Mouse (Mus musculus): Measurements from ENCODE around the gene Sh2b1.

DNA sequence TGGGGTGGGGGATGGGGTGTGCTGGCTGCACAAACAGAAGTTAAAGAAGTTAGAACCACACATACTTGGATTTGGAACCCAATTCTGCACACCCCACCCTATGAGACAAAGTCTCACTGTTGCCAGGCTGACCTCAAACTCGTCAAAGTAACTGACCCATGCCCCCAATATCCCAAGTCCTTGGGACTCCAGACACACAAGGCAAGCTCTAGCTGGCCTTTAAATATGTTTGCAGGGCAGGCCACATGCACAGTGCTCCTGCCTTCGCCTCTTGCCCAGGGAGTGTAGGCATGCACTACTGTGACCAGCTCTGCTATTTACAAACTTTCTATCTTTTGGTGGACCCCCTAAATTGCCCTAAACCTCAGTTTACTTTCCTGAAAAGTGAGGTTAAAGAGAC, 20.0 kb downstream of the Sh2b1 start:
- TF ChIP-seq CTCF (IDR thresholded peaks at IDR 0.05; ENCODE audit: low read depth), result no peak
- no peak for TF ChIP-seq EP300 (IDR thresholded peaks at IDR 0.05; ENCODE audit: low read depth)

All from liver, embryonic 14.5 days (tissue).